Mouse (Mus musculus) c-Kit-negative CD71-positive TER-119-positive erythroid progenitor cells, embryonic 14.5 days (primary cell): Measurements from ENCODE around the gene Cnr2.
A peak's percentile ranks its signal among the peaks of the same experiment; 100 is the strongest.

Experiments
- DNase-seq: peaks from one replicate; pipeline ENCODE4 v3.0.0-alpha.2; 2013; ENCODE audit warnings: low read depth, low spot score

Cnr2 gene

DNA sequence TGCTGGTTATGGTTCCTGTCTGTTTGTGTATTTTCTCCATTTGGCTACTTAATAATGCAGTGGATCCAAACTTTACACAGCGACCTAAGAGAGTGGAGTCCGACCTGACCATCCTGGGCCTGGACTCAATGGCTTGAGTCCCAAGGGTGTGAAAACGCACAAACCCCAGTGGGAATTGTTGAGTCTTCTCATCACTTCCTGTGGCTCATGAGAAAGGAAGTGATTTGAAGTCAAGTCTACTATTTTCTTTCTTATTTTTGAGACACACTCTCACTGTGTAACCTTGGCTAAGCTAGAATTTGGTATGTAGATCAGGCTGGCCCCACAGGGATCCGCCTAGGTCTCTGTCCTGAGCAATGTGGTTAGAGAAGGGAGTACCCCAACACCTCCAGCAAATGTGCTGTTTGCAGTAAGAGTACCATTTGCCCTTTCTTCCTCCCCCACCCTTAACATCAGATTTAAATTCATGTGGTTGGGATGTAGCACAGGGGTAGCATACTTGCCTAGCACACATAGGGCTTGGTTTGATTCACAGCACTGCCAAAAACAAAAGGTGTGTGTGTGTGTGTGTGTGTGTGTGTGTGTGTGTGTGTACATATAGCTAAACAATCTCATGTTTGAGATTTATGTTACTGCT is 7.5 kb downstream of the Cnr2 start:
- DNase-seq, result no peak

- no peak for DNase-seq
Observed at GRCm38 (mm10) chr4:135904810-135905209, 9.6 kb downstream of the Cnr2 start.

GRCm38 (mm10) chr4:135906633-135907032 is 11.4 kb downstream of the Cnr2 start:
- no peak for DNase-seq

GRCm38 (mm10) chr4:135909326-135910066 is 14.3 kb downstream of the Cnr2 start:
- DNase-seq, result no peak

DNA sequence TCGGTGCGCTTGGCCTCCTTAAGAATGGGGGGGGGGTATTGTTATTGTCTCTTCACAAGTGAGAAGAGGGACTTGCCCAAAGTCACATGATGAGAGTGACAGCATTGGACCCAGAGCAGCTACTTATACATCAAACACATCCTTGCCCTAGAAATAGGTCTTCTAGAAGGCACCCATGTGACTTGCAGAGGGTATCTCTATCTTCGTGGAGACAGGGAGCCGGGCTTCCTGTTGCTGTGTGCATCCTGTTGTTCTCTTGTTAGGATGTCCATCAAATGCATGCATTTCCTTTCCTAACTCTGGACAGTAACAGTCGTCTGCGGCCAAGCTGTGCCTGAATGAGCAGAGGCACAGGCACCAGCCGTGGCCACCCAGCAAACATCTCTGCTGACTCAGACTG is 16.3 kb downstream of the Cnr2 start:
- no peak for DNase-seq

GRCm38 (mm10) chr4:135912164-135912563 is 17.0 kb downstream of the Cnr2 start:
- DNase-seq, result no peak

GRCm38 (mm10) chr4:135912835-135913234 is 17.6 kb downstream of the Cnr2 start:
- DNase-seq, result no peak

DNA sequence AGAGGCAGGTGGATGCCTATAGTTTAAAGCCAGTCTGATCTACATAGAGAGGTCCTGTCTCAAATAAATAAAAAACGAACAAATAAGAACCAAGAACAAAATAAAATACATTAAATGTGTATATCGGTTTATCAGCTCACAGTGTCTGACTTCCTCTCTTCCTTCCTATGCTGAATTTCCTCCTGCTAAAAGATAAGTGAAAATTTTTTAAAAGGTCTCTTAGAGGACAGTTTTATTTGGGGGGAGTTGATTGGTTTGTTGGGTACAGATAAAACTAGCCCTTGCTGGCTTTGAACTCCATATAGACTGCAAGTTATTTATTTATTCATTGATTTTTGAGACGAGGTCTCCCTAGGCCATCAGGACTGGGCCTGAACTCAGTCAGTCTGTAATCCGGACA is 18.2 kb downstream of the Cnr2 start:
- no peak for DNase-seq

GRCm38 (mm10) chr4:135918635-135919279 is 23.6 kb downstream of the Cnr2 start:
- no peak for DNase-seq

GRCm38 (mm10) chr4:135919280-135919639 is 24.1 kb downstream of the Cnr2 start:
- no peak for DNase-seq

GRCm38 (mm10) chr4:135920304-135921241 is 25.4 kb downstream of the Cnr2 start, which contains the start of gene Fuca1:
Fuca1 (plus strand) TSS chr4:135920735.
- DNase-seq, result peak; percentile 93

- DNase-seq, result no peak
Observed at GRCm38 (mm10) chr4:135921257-135922120, 26.3 kb downstream of the Cnr2 start.

- no peak for DNase-seq
Observed at GRCm38 (mm10) chr4:135922190-135922589, 27.0 kb downstream of the Cnr2 start.

GRCm38 (mm10) chr4:135924418-135924817 is 29.2 kb downstream of the Cnr2 start:
- no peak for DNase-seq

DNA sequence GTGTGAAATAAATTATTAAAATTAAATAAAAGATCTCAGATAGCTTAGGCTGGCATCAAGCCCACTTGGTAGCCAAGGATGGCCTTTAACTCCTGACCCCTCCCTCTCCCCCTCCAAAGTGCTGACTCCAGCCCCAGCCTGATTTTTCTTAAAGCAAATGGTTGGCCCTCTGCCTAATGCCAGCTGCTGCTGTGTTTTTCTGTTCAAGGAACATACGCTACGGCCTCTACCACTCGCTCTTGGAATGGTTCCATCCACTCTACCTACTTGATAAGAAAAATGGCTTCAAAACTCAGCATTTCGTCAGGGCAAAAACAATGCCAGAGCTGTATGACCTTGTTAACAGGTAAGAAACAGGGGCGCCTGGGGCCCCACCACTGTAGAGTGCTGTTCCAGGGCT is 30.1 kb downstream of the Cnr2 start:
- DNase-seq, result no peak

DNA sequence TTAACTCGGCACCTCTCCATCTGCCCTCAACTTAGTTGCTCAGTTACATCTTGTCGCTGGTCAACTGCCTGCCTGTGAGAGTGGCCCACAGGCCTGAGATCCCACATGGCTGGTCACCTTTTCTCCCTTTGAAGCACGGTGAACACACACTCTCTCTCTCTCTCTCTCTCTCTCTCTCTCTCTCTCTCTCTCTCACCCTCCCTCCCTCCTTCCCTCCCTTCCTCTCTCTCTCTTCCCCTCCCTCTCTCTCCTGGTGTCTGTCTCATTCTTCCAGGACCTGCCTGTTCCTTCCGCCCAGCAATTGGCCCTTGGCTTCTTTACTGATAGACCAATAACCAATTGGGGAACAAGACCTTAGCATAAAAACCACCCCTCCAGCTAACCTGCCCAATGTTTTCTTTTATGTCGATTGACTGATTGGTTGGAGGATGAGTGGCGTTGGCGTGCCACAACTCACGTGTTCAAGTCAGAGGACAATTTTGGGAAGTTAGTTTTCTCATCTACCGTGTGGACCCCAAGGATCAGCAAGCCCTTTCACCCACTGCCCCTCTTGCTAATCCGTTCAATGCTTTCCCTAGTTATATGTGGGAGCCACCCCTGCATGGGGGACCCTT is 31.1 kb downstream of the Cnr2 start:
- no peak for DNase-seq

DNA sequence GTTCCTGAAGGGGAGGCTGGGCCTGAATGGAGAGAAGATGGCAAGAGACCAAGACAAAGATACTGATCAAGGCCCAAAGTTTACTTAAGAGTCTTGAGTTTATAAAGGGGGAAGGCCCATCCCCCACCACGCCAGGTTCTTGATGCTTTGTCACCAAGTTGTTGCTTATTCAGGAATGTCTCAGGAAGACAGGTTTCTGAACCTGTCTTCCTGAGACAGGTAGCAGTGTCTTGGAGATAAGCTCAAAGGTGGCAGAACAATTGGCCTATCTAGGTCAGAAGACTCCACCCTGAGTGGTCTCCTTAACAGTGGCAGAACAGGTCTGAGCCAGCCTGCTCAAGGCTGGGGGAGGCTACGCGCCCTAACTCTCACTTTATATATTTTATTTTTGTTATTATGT is 31.7 kb downstream of the Cnr2 start:
- DNase-seq, result no peak

- DNase-seq, result no peak
Observed at GRCm38 (mm10) chr4:135928376-135928775, 33.2 kb downstream of the Cnr2 start.

GRCm38 (mm10) chr4:135929405-135929804 is 34.2 kb downstream of the Cnr2 start:
- no peak for DNase-seq

GRCm38 (mm10) chr4:135929828-135930227 is 34.6 kb downstream of the Cnr2 start:
- DNase-seq, result no peak
